Mouse (Mus musculus) embryonic fibroblast, embryonic 13.5 days (primary cell): ENCODE results near the gene Oard1. TPM values are rescaled to one million over a fixed set of nuclear protein-coding genes. Genes with fewer than 3 reads are reported as not detected.
A peak's percentile ranks its signal among the peaks of the same experiment; 100 is the strongest.

Source experiments
- H3K27ac ChIP-seq: 2 replicates; pipeline ENCODE4 v1.5.1; 2012; ENCODE audit warnings: low read length, control low read depth, inconsistent platforms; ENCODE audit not compliant: insufficient read depth
- H3K4me1 ChIP-seq: 2 replicates; pipeline ENCODE4 v1.6.1; 2011; ENCODE audit warnings: low read length; ENCODE audit not compliant: control insufficient read depth, insufficient read depth
- H3K4me3 ChIP-seq: 2 replicates; pipeline ENCODE4 v1.5.1; 2011; ENCODE audit warnings: mild to moderate bottlenecking, control low read depth, low read length; ENCODE audit not compliant: insufficient read depth
- CTCF ChIP-seq: IDR thresholded peaks from 2 replicates; pipeline ENCODE4 v1.5.1; 2011; ENCODE audit warnings: mild to moderate bottlenecking, control low read depth, low read length, moderate library complexity, borderline replicate concordance; ENCODE audit not compliant: insufficient read depth
- POLR2A ChIP-seq: IDR thresholded peaks from 2 replicates; pipeline ENCODE4 v1.6.1; 2011; ENCODE audit warnings: low read depth, mild to moderate bottlenecking, control low read depth, low read length, moderate library complexity
- polyA plus RNA-seq: library from polyadenylated mRNA; stranded (reverse); fragments of >200 nt; gene quantifications from 2 replicates; pipeline ENCODE4 v1.2.4, GENCODE M21; 2011; ENCODE audit warnings: low read depth; ENCODE audit not compliant: missing spikeins, insufficient read length

The Oard1 gene
- polyA plus RNA-seq, 1 experiment = 18.9 TPM

GRCm38 (mm10) chr17:48404706-48405105 lies 5.1 kb upstream of the Oard1 start:
- no peak overlapping the region for H3K4me3 ChIP-seq
- no peak overlapping the region for H3K27ac ChIP-seq
- no peak for TF ChIP-seq POLR2A
- peaks cover 6% of the 10 kb centered on the region for H3K4me1 ChIP-seq

GRCm38 (mm10) chr17:48407154-48407553 lies 2.7 kb upstream of the Oard1 start:
- H3K4me1 ChIP-seq = peaks cover 6% of the 10 kb centered on the region
- no peak for TF ChIP-seq POLR2A
- TF ChIP-seq CTCF = no peak
- no peak overlapping the region for H3K27ac ChIP-seq
- H3K4me3 ChIP-seq = no peak overlapping the region; the same call in none of the 2 replicates

DNA sequence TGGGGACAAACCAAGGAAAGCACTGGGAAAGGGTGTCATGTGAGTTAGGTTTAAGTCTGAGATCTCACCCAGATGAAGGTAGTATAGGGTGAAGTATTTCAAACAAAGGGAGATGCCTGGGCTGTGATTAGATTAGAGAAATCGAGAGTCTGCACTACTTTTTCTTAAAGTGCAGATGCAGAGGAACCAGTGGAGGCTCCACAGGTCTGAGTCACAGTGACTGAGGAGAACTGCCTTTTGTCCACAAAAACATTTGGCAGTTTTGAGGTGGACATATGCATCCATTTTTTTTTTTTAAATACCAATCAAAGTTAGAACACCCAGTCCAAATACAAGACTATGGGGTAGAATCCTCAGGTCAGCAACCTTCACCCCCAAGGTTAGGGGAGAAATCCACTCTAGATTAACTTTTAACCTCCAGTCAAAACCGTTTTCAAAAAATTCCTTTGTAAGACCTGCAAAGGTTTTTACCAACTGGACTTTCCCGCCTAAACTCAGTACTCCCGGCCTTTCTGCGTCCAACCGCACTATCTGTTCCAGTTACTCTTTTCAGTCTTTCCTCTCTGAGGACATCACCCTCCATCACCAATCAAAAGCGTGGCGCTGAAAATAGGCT lies 1.8 kb upstream of the Oard1 start:
- Histone ChIP-seq H3K4me3 (peak overlapping the region; percentile 93), H3K4me1 (peaks cover 6% of the 10 kb centered on the region), H3K27ac (peak overlapping the region; percentile 96)
- 0 out of 2 replicates have a peak, but pooled peaks have one; percentile 10 for TF ChIP-seq POLR2A
- no peak for TF ChIP-seq CTCF

GRCm38 (mm10) chr17:48408526-48409291 lies 1.1 kb upstream of the Oard1 start:
- peaks cover 6% of the 10 kb centered on the region for H3K4me1 ChIP-seq

GRCm38 (mm10) chr17:48410299-48410785 lies 528 bp downstream of the Oard1 start:
- TF ChIP-seq POLR2A (peak; percentile 39), CTCF (no peak)
- Histone ChIP-seq H3K4me1 (peaks cover 6% of the 10 kb centered on the region), H3K27ac (peak overlapping the region; percentile 90), H3K4me3 (peak overlapping the region; percentile 65)

More at GRCm38 (mm10) chr17:48408526-48409291, 1.1 kb upstream of the Oard1 start:
- peak overlapping the region; percentile 93 for H3K4me3 ChIP-seq
- TF ChIP-seq POLR2A (peak; percentile 62), CTCF (no peak)
- peak overlapping the region; percentile 96 for H3K27ac ChIP-seq

GRCm38 (mm10) chr17:48411241-48411640 lies 1.4 kb downstream of the Oard1 start:
- peak overlapping the region; percentile 90 for H3K27ac ChIP-seq

DNA sequence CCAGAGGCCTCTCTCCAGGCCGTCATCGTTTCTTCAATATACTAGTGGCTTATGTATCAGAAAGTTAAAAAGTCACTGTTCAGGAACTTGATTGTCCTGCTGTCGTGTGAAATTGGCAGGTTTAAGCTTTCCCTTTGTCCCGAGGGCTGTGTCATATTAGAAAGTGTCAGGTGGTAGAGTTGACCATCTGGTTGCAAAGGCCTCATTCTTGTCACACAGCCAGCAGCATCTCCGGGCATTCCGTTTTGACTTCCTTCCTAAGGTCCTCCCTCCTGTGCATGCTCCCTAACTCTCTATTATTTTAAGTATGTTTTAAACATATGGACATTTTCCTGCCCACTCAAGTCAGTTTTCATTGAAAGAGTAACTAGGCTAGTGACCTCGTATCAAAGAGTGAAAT lies 6.2 kb downstream of the Oard1 start:
- TF ChIP-seq POLR2A (no peak), CTCF (no peak)
- H3K4me1 ChIP-seq = no peaks in the 10 kb centered on the region
- H3K4me3 ChIP-seq = no peak overlapping the region
- H3K27ac ChIP-seq = no peak overlapping the region

More at GRCm38 (mm10) chr17:48411241-48411640, 1.4 kb downstream of the Oard1 start:
- peak overlapping the region; percentile 65 for H3K4me3 ChIP-seq
- H3K4me1 ChIP-seq = peaks cover 6% of the 10 kb centered on the region
- TF ChIP-seq POLR2A = no peak
- no peak for TF ChIP-seq CTCF

DNA sequence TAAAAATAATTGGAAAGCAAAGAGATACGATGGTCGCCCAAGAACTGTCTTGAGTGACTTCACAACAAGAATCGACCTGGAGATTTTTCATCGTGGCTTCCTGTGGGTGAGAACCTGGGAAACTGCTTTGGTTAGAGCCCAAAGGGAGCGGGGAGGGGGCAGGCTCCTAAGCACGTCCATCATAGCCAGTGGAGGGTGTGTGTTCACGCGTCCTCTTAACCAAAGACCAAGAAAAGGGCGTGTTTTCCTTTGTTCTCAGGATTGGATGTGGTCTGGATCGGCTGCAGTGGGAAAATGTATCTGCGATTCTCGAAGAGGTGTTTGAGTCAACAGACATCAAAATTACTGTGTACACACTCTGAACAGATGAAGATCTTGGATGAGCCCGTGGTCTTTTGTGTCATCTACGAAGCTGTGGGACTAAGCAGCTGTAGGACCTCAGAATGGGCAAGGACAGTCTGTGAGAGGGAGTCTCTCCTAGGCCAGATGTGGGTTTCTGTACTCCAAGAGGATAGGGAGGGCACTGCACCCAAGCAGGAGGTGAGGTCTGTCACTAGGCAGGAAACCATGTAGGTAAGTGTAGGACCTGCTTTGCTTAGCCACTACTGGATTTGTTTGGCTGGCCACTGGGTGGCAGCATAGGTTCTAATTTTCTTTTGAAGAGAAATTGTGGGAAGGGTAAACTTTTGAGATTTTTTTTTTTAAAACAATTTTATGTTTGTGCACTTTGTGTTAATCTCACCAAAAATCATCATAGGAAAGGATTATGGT lies 6.8 kb downstream of the Oard1 start:
- Histone ChIP-seq H3K4me1 (no peaks in the 10 kb centered on the region), H3K27ac (no peak overlapping the region), H3K4me3 (no peak overlapping the region)
- TF ChIP-seq CTCF (no peak), POLR2A (no peak)

- H3K4me3 ChIP-seq = no peak overlapping the region
- no peak for TF ChIP-seq CTCF
- TF ChIP-seq POLR2A = no peak
- H3K27ac ChIP-seq = no peak overlapping the region
- H3K4me1 ChIP-seq = no peaks in the 10 kb centered on the region
Observed at GRCm38 (mm10) chr17:48417521-48417920, 7.7 kb downstream of the Oard1 start.
